Mouse (Mus musculus) CH12.LX (cell line): ENCODE data around the gene Chd4. TPM values are rescaled to one million over a fixed set of nuclear protein-coding genes. Genes with fewer than 3 reads are reported as not detected.
A peak's percentile ranks its signal among the peaks of the same experiment; 100 is the strongest.

ENCODE experiments used
- DNase-seq: peaks from one replicate; pipeline ENCODE4 v3.0.0-alpha.2; 2013; ENCODE audit errors: extremely low read depth
- H3K27ac ChIP-seq: 2 replicates; pipeline ENCODE4 v1.5.1; 2012; ENCODE audit warnings: low read depth, mild to moderate bottlenecking, control low read depth, moderate library complexity; ENCODE audit not compliant: insufficient read depth
- H3K27me3 ChIP-seq: replicated peaks from 2 replicates; pipeline ENCODE3; 2012; ENCODE audit warnings: inconsistent platforms
- H3K36me3 ChIP-seq, 2 experiments: replicated peaks in 1 of 2; 2 replicates each; pipeline versions ENCODE3 to v1.6.1; 2012; ENCODE audit warnings: inconsistent platforms in 1 of 2, low read length in 1 of 2, mild to moderate bottlenecking in 1 of 2, mixed read lengths in 1 of 2, moderate library complexity in 1 of 2; ENCODE audit not compliant: control insufficient read depth in 1 of 2, insufficient read depth in 1 of 2
- H3K4me1 ChIP-seq, 2 experiments: 2 replicates each; pipeline ENCODE4 v1.6.1; 2012; ENCODE audit warnings: inconsistent platforms in 1 of 2, moderate library complexity in 1 of 2; ENCODE audit not compliant: insufficient read depth in 2 of 2, control insufficient read depth in 1 of 2
- H3K4me2 ChIP-seq: 2 replicates; pipeline ENCODE4 v1.6.1; 2012; ENCODE audit warnings: low read depth, mild to moderate bottlenecking, control low read depth; ENCODE audit not compliant: poor library complexity, insufficient read depth, severe bottlenecking
- H3K4me3 ChIP-seq, 3 experiments: fragments of 150-350 bp in 1 of 3; sonication (generic) in 1 of 3; replicated peaks in 1 of 3; 2 replicates each; pipeline versions ENCODE3 to v1.5.1; 2011 to 2012; ENCODE audit warnings: low read depth in 2 of 3, low read length in 2 of 3, mild to moderate bottlenecking in 2 of 3, moderate library complexity in 2 of 3, control low read depth in 1 of 3, improper control_type of control experiment in 1 of 3, inconsistent platforms in 1 of 3, mixed read lengths in 1 of 3; ENCODE audit not compliant: poor library complexity in 1 of 3
- H3K79me2 ChIP-seq: replicated peaks from 2 replicates; pipeline ENCODE4 v1.6.1; 2012; ENCODE audit warnings: mild to moderate bottlenecking, moderate library complexity; ENCODE audit not compliant: control insufficient read depth, poor library complexity, insufficient read depth, severe bottlenecking; ENCODE audit errors: extremely low read depth
- H3K9ac ChIP-seq: 2 replicates; pipeline ENCODE4 v1.6.1; 2012; ENCODE audit warnings: low read depth, mild to moderate bottlenecking, control low read depth, moderate library complexity; ENCODE audit not compliant: insufficient read depth
- H3K9me3 ChIP-seq: replicated peaks from 2 replicates; pipeline ENCODE3; 2012; ENCODE audit warnings: low read length, inconsistent platforms, mixed read lengths
- BHLHE40 ChIP-seq: IDR thresholded peaks from 2 replicates; pipeline ENCODE4 v1.6.1; 2011; ENCODE audit warnings: mild to moderate bottlenecking, low read depth, low read length, improper control_type of control experiment
- CHD2 ChIP-seq: IDR thresholded peaks from 2 replicates; pipeline ENCODE4 v1.6.1; 2011; ENCODE audit warnings: low read length, improper control_type of control experiment
- CTCF ChIP-seq, 2 experiments: IDR thresholded peaks in 1 of 2; conservative IDR thresholded peaks in 1 of 2; 2 replicates each; pipeline ENCODE4 v1.5.1; 2011 to 2012; ENCODE audit warnings: low read depth in 2 of 2, low read length in 2 of 2, improper control_type of control experiment in 1 of 2, inconsistent platforms in 1 of 2, mild to moderate bottlenecking in 1 of 2, moderate library complexity in 1 of 2
- ELF1 ChIP-seq: IDR thresholded peaks from 2 replicates; pipeline ENCODE4 v1.6.1; 2014; ENCODE audit warnings: low read depth, mild to moderate bottlenecking, inconsistent platforms, low read length, improper control_type of control experiment
- HCFC1 ChIP-seq: IDR thresholded peaks from 2 replicates; pipeline ENCODE4 v1.6.1; 2012; ENCODE audit warnings: low read depth, mild to moderate bottlenecking, inconsistent platforms, low read length, improper control_type of control experiment
- JUND ChIP-seq: conservative IDR thresholded peaks from 2 replicates; pipeline ENCODE4 v1.6.1; 2011; ENCODE audit warnings: low read depth, low read length, improper control_type of control experiment
- KAT2A ChIP-seq: IDR thresholded peaks from 2 replicates; pipeline ENCODE4 v1.6.1; 2012; ENCODE audit warnings: low read length, improper control_type of control experiment, inconsistent platforms; ENCODE audit not compliant: insufficient replicate concordance
- MAX ChIP-seq: IDR thresholded peaks from 2 replicates; pipeline ENCODE4 v1.6.1; 2011; ENCODE audit warnings: low read length, improper control_type of control experiment
- MXI1 ChIP-seq: IDR thresholded peaks from 2 replicates; pipeline ENCODE4 v1.6.1; 2011; ENCODE audit warnings: mild to moderate bottlenecking, low read depth, low read length, improper control_type of control experiment
- NELFE ChIP-seq: IDR thresholded peaks from 2 replicates; pipeline ENCODE4 v1.6.1; 2011; ENCODE audit warnings: low read depth, low read length, improper control_type of control experiment
- NRF1 ChIP-seq: IDR thresholded peaks from 2 replicates; pipeline ENCODE4 v1.6.1; 2014; ENCODE audit warnings: low read depth, mild to moderate bottlenecking, inconsistent platforms, low read length, improper control_type of control experiment, moderate library complexity
- POLR2A ChIP-seq: IDR thresholded peaks from 2 replicates; pipeline ENCODE4 v1.6.1; 2011; ENCODE audit warnings: low read depth, mild to moderate bottlenecking, improper control_type of control experiment, low read length
- POLR2AphosphoS2 ChIP-seq: IDR thresholded peaks from 2 replicates; pipeline ENCODE4 v1.6.1; 2011; ENCODE audit warnings: low read depth, low read length, improper control_type of control experiment
- SMC3 ChIP-seq: IDR thresholded peaks from 2 replicates; pipeline ENCODE4 v1.6.1; 2011; ENCODE audit warnings: low read depth, low read length, improper control_type of control experiment
- TBP ChIP-seq: conservative IDR thresholded peaks from 2 replicates; pipeline ENCODE4 v1.6.1; 2011; ENCODE audit warnings: low read depth, low read length, improper control_type of control experiment
- UBTF ChIP-seq: IDR thresholded peaks from 2 replicates; pipeline ENCODE4 v1.6.1; 2012; ENCODE audit warnings: low read depth, mild to moderate bottlenecking, inconsistent platforms, low read length, improper control_type of control experiment, moderate library complexity
- ZMIZ1 ChIP-seq: IDR thresholded peaks from 2 replicates; pipeline ENCODE4 v1.6.1; 2012; ENCODE audit warnings: low read depth, mild to moderate bottlenecking, inconsistent platforms, low read length, improper control_type of control experiment
- dilution Hi-C: fragments of 300-500 bp; cut with MboI; formaldehyde crosslinking; loops from 2 replicates; pipeline ENCODE4 v1.14.3; 2020; ENCODE audit warnings: low sequenced_read_pairs; ENCODE audit not compliant: extremely low pct_unique_long_range_greater_than_20kb, extremely low pct_ligation_motif_present
- in situ Hi-C: fragments of 300-500 bp; cut with MboI; formaldehyde crosslinking; loops from 3 replicates; pipeline ENCODE4 v1.14.3; 2019; ENCODE audit warnings: low sequenced_read_pairs, low pct_ligation_motif_present, low pct_unique_long_range_greater_than_20kb, mixed read lengths
- polyA plus RNA-seq: library from polyadenylated mRNA; unstranded; fragments of >175 nt; gene quantifications from 2 replicates; pipeline ENCODE4 v1.2.1, GENCODE M21; 2012; ENCODE audit warnings: low read depth; ENCODE audit not compliant: insufficient read length
- total RNA-seq, 2 experiments: library from RNA; depleted of rRNA; stranded (reverse); fragments of 300-350 nt in 1 of 2; fragments of >200 nt in 1 of 2; gene quantifications; 2 replicates each; pipeline ENCODE4 v1.2.3; 2012 to 2014

The Chd4 gene
- total and polyA plus RNA-seq, 3 experiments: 72.7 to 200 (median 165) TPM

DNA sequence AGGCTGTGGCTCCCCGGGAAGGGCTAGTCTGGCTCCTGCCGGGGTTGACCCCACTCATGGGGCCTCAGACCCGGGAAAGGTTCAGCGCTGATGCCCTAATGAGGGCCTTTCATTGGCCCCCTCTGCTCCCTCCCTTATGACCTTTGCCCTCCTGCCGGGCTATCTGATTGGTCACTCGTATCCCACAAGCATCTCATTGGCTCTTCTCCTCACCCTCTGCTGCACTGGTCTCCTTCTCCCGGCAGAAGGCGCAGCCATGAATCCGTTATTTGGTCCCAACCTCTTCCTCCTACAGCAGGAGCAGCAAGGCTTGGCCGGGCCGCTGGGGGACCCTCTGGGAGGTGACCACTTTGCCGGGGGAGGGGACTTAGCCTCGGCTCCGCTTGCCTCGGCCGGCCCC is 49.2 kb downstream of the Chd4 start, which contains the start of gene Iffo1:
Gene Iffo1 (plus strand): TSS at position 241 of the 400 bp plus-strand sequence.
- DNase-seq: peak; percentile 93
- in situ Hi-C loops (no loop called here), dilution Hi-C loops (no loop called here)
- H3K4me1 ChIP-seq: peaks cover 9 to 42% of the 10 kb centered on the region in 2 experiments
- peak within 1 kb of the TSS; percentile 66 for H3K4me2 ChIP-seq
- H3K79me2 ChIP-seq: peaks cover 18% of the 10 kb centered on the region
- peak within 1 kb of the TSS; percentile 42; the same call in 1 of the 2 replicates for H3K27ac ChIP-seq
- H3K4me3 ChIP-seq: peak within 1 kb of the TSS; percentile 83 to 89 (median 87)
- peak within 1 kb of the TSS; percentile 66 for H3K9ac ChIP-seq
- no peaks in the 10 kb centered on the region for H3K9me3 ChIP-seq
- peaks cover 49 to 75% of the 10 kb centered on the region in 2 experiments for H3K36me3 ChIP-seq
- TF ChIP-seq NRF1 (0 out of 2 replicates have a peak, but pooled peaks have one; percentile 23), UBTF (no peak), CTCF (conservative IDR thresholded peaks at IDR 0.05 in 1 of 2, IDR thresholded peaks at IDR 0.05 in 1 of 2; ENCODE audit: low read depth in 2 of 2, low read length in 2 of 2) (peak in 1 of 2 experiments; percentile 41; a peak in 2 of 4 replicates), POLR2AphosphoS2 (peak; percentile 92), JUND (no peak), CHD2 (peak; percentile 97), SMC3 (peak; percentile 16; the same call in 1 of the 2 replicates), NELFE (peak; percentile 56; the same call in 1 of the 2 replicates), ZMIZ1 (peak; percentile 83), POLR2A (peak; percentile 70), TBP (peak; percentile 71; the same call in 1 of the 2 replicates), ELF1 (peak; percentile 53; the same call in 1 of the 2 replicates), HCFC1 (peak; percentile 71), BHLHE40 (no peak), KAT2A (0 out of 2 replicates have a peak, but pooled peaks have one; percentile 23), MAX (no peak)
- H3K27me3 ChIP-seq: no peaks in the 10 kb centered on the region

DNA sequence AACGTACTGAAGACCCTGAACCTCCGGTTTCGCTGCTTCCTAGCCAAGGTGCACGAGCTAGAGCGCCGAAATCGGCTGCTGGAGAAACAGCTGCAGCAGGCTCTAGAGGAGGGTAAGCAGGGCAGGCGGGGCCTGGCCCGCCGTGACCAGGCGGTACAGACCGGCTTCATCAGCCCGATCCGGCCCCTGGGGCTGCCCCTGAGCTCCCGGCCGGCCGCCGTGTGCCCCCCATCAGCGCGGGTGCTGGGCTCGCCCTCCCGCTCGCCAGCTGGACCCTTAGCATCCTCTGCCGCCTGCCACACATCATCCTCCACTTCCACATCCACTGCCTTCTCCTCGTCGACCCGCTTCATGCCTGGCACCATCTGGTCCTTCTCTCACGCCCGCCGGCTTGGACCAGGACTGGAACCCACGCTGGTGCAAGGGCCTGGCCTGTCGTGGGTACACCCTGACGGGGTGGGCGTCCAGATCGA is 49.7 kb downstream of the Chd4 start:
- Histone ChIP-seq H3K27ac (peak overlapping the region; percentile 31; the same call in 1 of the 2 replicates), H3K4me1 (peaks cover 9 to 42% of the 10 kb centered on the region in 2 experiments), H3K9ac (peak overlapping the region; percentile 66), H3K27me3 (no peaks in the 10 kb centered on the region), H3K36me3 (peaks cover 44 to 73% of the 10 kb centered on the region in 2 experiments), H3K4me2 (peak overlapping the region; percentile 66), H3K4me3 (peak overlapping the region; percentile 83 to 89 (median 87)), H3K9me3 (no peaks in the 10 kb centered on the region), H3K79me2 (peaks cover 18% of the 10 kb centered on the region)
- DNase-seq: no peak
- in situ Hi-C loops: no loop called here
- no peak for TF ChIP-seq BHLHE40
- peak; percentile 72; the same call in 1 of the 2 replicates for TF ChIP-seq UBTF
- TF ChIP-seq MXI1: 0 out of 2 replicates have a peak, but pooled peaks have one; percentile 23
- TF ChIP-seq, all 38 proteins: peak for 2
- dilution Hi-C loops: no loop called here
